Mouse (Mus musculus) embryo, embryonic 10.5 days (tissue): ENCODE measurements around the gene Gm7298.
"Not testable (repeated sequence)": the region's sequence is repeated elsewhere in the genome, so short reads cannot be mapped to it uniquely, and the experiment has no call there.

Source experiments
- DNase-seq: peaks from one replicate; pipeline ENCODE4 v3.0.0-alpha.2; 2015; ENCODE audit warnings: low spot score

Gene Gm7298

GRCm38 (mm10) chr6:121732632-121733031 is at the start of gene Gm7298:
Gm7298 (plus strand) TSS chr6:121732932.
- DNase-seq, result no peak

- no peak for DNase-seq
Observed at GRCm38 (mm10) chr6:121828034-121828433, 95.3 kb downstream of the Gm7298 start.

- DNase-seq, result no peak
Observed at GRCm38 (mm10) chr6:121836361-121836760, 103.6 kb downstream of the Gm7298 start.

- not testable (repeated sequence) for DNase-seq
Observed at GRCm38 (mm10) chr6:121838271-121838670, 105.5 kb downstream of the Gm7298 start, which contains the start of gene Mug1. Mug1 (plus strand) TSS chr6:121838541.
